Mouse (Mus musculus): ENCODE data around the gene Eif2b3. TPM values are rescaled to one million over a fixed set of nuclear protein-coding genes. Genes with fewer than 3 reads are reported as not detected.

Eif2b3 gene
- total and polyA plus RNA-seq, 2 experiments from 2014 or later = 20.7 to 57.5 TPM

- no peaks in the 10 kb centered on the region for H3K9me3 ChIP-seq (ENCODE audit: low read length)
- 100% methylated on average over 1 of the region's 1 CpGs for WGBS
- no peak overlapping the region for H3K4me2 ChIP-seq (ENCODE audit: low read depth, low read length, poor library complexity, severe bottlenecking)
- DNase-seq (ENCODE audit: low spot score) (no peak), ATAC-seq (ENCODE audit: low FRiP score) (no peak)
- no peaks in the 10 kb centered on the region for H3K4me1 ChIP-seq (ENCODE audit: insufficient read depth, low read length)
- 0 out of 2 replicates have a peak, but pooled peaks cover 3% of the 10 kb centered on the region for H3K36me3 ChIP-seq (ENCODE audit: insufficient read depth, low read length)
- no peak overlapping the region for H3K27ac ChIP-seq (ENCODE audit: low read depth, low read length)
- H3K4me3 ChIP-seq (ENCODE audit: low read depth, low read length) = no peak overlapping the region
- TF ChIP-seq CTCF (IDR thresholded peaks at IDR 0.05) = no peak
- no peaks in the 10 kb centered on the region for H3K27me3 ChIP-seq (ENCODE audit: insufficient read depth, low read length)
- H3K9ac ChIP-seq (replicated peaks; ENCODE audit: low read length, poor library complexity, severe bottlenecking) = no peak overlapping the region
These were observed 30.3 kb downstream of the Eif2b3 start for GRCm38 (mm10) chr4:117049485-117049884.

GRCm38 (mm10) chr4:117052626-117053025 lies 33.4 kb downstream of the Eif2b3 start:
- Histone ChIP-seq H3K9me3 (ENCODE audit: low read length) (no peaks in the 10 kb centered on the region), H3K4me1 (ENCODE audit: insufficient read depth, low read length) (no peaks in the 10 kb centered on the region), H3K9ac (replicated peaks; ENCODE audit: low read length, poor library complexity, severe bottlenecking) (no peak overlapping the region), H3K27me3 (ENCODE audit: insufficient read depth, low read length) (no peaks in the 10 kb centered on the region), H3K4me3 (ENCODE audit: low read depth, low read length) (no peak overlapping the region), H3K4me2 (ENCODE audit: low read depth, low read length, poor library complexity, severe bottlenecking) (no peak overlapping the region), H3K27ac (ENCODE audit: low read depth, low read length) (no peak overlapping the region), H3K36me3 (ENCODE audit: insufficient read depth, low read length) (no peaks in the 10 kb centered on the region)
- ATAC-seq (ENCODE audit: low FRiP score) (no peak), DNase-seq (ENCODE audit: low spot score) (peak; percentile 63)
- WGBS = 77% methylated on average over 4 of the region's 4 CpGs
- TF ChIP-seq CTCF (IDR thresholded peaks at IDR 0.05) = no peak

- peak; percentile 64 for DNase-seq (ENCODE audit: low spot score)
These were observed 34.8 kb downstream of the Eif2b3 start for GRCm38 (mm10) chr4:117053956-117054355.

GRCm38 (mm10) chr4:117056102-117056501 lies 36.9 kb downstream of the Eif2b3 start:
- ATAC-seq (ENCODE audit: low FRiP score) (no peak), DNase-seq (ENCODE audit: low spot score) (no peak)
- Histone ChIP-seq H3K9me3 (ENCODE audit: low read length) (no peaks in the 10 kb centered on the region), H3K4me1 (ENCODE audit: insufficient read depth, low read length) (no peaks in the 10 kb centered on the region), H3K9ac (replicated peaks; ENCODE audit: low read length, poor library complexity, severe bottlenecking) (no peak overlapping the region), H3K4me2 (ENCODE audit: low read depth, low read length, poor library complexity, severe bottlenecking) (no peak overlapping the region), H3K27me3 (ENCODE audit: insufficient read depth, low read length) (no peaks in the 10 kb centered on the region), H3K27ac (ENCODE audit: low read depth, low read length) (no peak overlapping the region), H3K36me3 (ENCODE audit: insufficient read depth, low read length) (0 out of 2 replicates have a peak, but pooled peaks cover 6% of the 10 kb centered on the region), H3K4me3 (ENCODE audit: low read depth, low read length) (no peak overlapping the region)
- no peak for TF ChIP-seq CTCF (IDR thresholded peaks at IDR 0.05)

More at GRCm38 (mm10) chr4:117053956-117054355, 34.8 kb downstream of the Eif2b3 start:
- 60% methylated on average over 4 of the region's 4 CpGs for WGBS
- Histone ChIP-seq H3K4me2 (ENCODE audit: low read depth, low read length, poor library complexity, severe bottlenecking) (no peak overlapping the region), H3K9ac (replicated peaks; ENCODE audit: low read length, poor library complexity, severe bottlenecking) (no peak overlapping the region), H3K36me3 (ENCODE audit: insufficient read depth, low read length) (0 out of 2 replicates have a peak, but pooled peaks cover 3% of the 10 kb centered on the region), H3K4me3 (ENCODE audit: low read depth, low read length) (no peak overlapping the region), H3K9me3 (ENCODE audit: low read length) (no peaks in the 10 kb centered on the region), H3K27ac (ENCODE audit: low read depth, low read length) (no peak overlapping the region), H3K4me1 (ENCODE audit: insufficient read depth, low read length) (no peaks in the 10 kb centered on the region), H3K27me3 (ENCODE audit: insufficient read depth, low read length) (no peaks in the 10 kb centered on the region)
- ATAC-seq (ENCODE audit: low FRiP score) = no peak
- TF ChIP-seq CTCF (IDR thresholded peaks at IDR 0.05) = no peak

- Histone ChIP-seq H3K9ac (replicated peaks; ENCODE audit: low read length, poor library complexity, severe bottlenecking) (no peak overlapping the region), H3K27ac (ENCODE audit: low read depth, low read length) (no peak overlapping the region), H3K4me3 (ENCODE audit: low read depth, low read length) (no peak overlapping the region), H3K4me1 (ENCODE audit: insufficient read depth, low read length) (no peaks in the 10 kb centered on the region), H3K36me3 (ENCODE audit: insufficient read depth, low read length) (0 out of 2 replicates have a peak, but pooled peaks cover 6% of the 10 kb centered on the region), H3K9me3 (ENCODE audit: low read length) (no peaks in the 10 kb centered on the region), H3K27me3 (ENCODE audit: insufficient read depth, low read length) (no peaks in the 10 kb centered on the region), H3K4me2 (ENCODE audit: low read depth, low read length, poor library complexity, severe bottlenecking) (no peak overlapping the region)
- DNase-seq (ENCODE audit: low spot score) = no peak
- no peak for TF ChIP-seq CTCF (IDR thresholded peaks at IDR 0.05)
- WGBS = 87% methylated on average over 2 of the region's 2 CpGs
- ATAC-seq (ENCODE audit: low FRiP score) = no peak
These were observed 37.3 kb downstream of the Eif2b3 start for GRCm38 (mm10) chr4:117056514-117056913.

- DNase-seq (ENCODE audit: low spot score) (no peak), ATAC-seq (ENCODE audit: low FRiP score) (no peak)
- Histone ChIP-seq H3K9ac (replicated peaks; ENCODE audit: low read length, poor library complexity, severe bottlenecking) (no peak overlapping the region), H3K4me2 (ENCODE audit: low read depth, low read length, poor library complexity, severe bottlenecking) (no peak overlapping the region), H3K27ac (ENCODE audit: low read depth, low read length) (no peak overlapping the region), H3K36me3 (ENCODE audit: insufficient read depth, low read length) (peaks cover 9% of the 10 kb centered on the region; the same call in 1 of the 2 replicates), H3K4me3 (ENCODE audit: low read depth, low read length) (no peak overlapping the region), H3K9me3 (ENCODE audit: low read length) (no peaks in the 10 kb centered on the region), H3K4me1 (ENCODE audit: insufficient read depth, low read length) (no peaks in the 10 kb centered on the region), H3K27me3 (ENCODE audit: insufficient read depth, low read length) (no peaks in the 10 kb centered on the region)
- 92% methylated on average over 4 of the region's 4 CpGs for WGBS
- TF ChIP-seq CTCF (IDR thresholded peaks at IDR 0.05) = no peak
These were observed 39.3 kb downstream of the Eif2b3 start for GRCm38 (mm10) chr4:117058512-117058911.
